Comparison of ENCODE assay signal across 25 mouse cellular contexts in genomic region chr12:108365868-108366267, GRCm38 (mm10). TPM values are rescaled to one million over a fixed set of nuclear protein-coding genes. Genes with fewer than 3 reads are reported as not detected.
A peak's percentile ranks its signal among the peaks of the same experiment; 100 is the strongest.
DNase-seq lines count a peak whose midpoint lies in the region; ATAC-seq lines count a peak whose summit lies in the region.
"Had no signal": no experiment of that assay in that cellular context is flagged by ENCODE, and none has a peak within 500 bp of the region (broad histone marks: within the 10 kb centered on the region; RNA-seq: fewer than 3 reads in every experiment).

No protein-coding gene starts in this region.

- DNase-seq in cerebellum, postnatal 10 days: peak; percentile 30 to 34
- no peak for DNase-seq in cerebellum, adult 11-12 months
- DNase-seq in hindbrain, embryonic 10.5 days (ENCODE audit: low spot score): no peak
- peak; percentile 28 for DNase-seq in fat pad, adult 2 months (ENCODE audit: extremely low read depth, low read depth, low spot score)
- DNase-seq in left cerebral cortex, adult 8-10 months (ENCODE audit: low spot score in 2 of 2): no peak
- DNase-seq: liver, embryonic 13.5 days; right cerebral cortex, postnatal 25 days; spleen, adult 18-20 months had no signal

- H3K4me1 ChIP-seq in hindbrain, embryonic 10.5 days (replicated peaks): peaks cover 59% of the 10 kb centered on the region
- H3K4me1 ChIP-seq in hindbrain, embryonic 12.5 days: peaks cover 16% of the 10 kb centered on the region
- peaks cover 35% of the 10 kb centered on the region for H3K4me1 ChIP-seq in stomach, embryonic 16.5 days (ENCODE audit: control insufficient read depth, insufficient read depth, low read length)

- no peak for ATAC-seq in hindbrain, embryonic 12.5 days (ENCODE audit: low FRiP score)
- peak; percentile 23; the same call in 1 of the 2 replicates for ATAC-seq in stomach, embryonic 16.5 days (ENCODE audit: insufficient read depth, low FRiP score)
- ATAC-seq: forebrain, embryonic 16.5 days; inflammation-experienced regulatory T-cells, adult 6 months; midbrain, embryonic 16.5 days; Patski had no signal

- 80% methylated on average over 7 of the region's 7 CpGs for WGBS in hindbrain, embryonic 10.5 days
- 69% methylated on average over 7 of the region's 7 CpGs for WGBS in hindbrain, embryonic 12.5 days
- WGBS in stomach, embryonic 16.5 days: 47% methylated on average over 7 of the region's 7 CpGs

- H3K9me3 ChIP-seq in hindbrain, embryonic 10.5 days: no peaks in the 10 kb centered on the region
- no peaks in the 10 kb centered on the region for H3K9me3 ChIP-seq in hindbrain, embryonic 12.5 days (replicated peaks)
- H3K9me3 ChIP-seq in stomach, embryonic 16.5 days (replicated peaks; ENCODE audit: control insufficient read depth, low read length): no peaks in the 10 kb centered on the region
- H3K9me3 ChIP-seq: embryonic facial prominence, embryonic 12.5 days; forebrain, embryonic 10.5 days; hindbrain, embryonic 15.5 days; limb, embryonic 10.5 days; limb, embryonic 15.5 days; liver, embryonic 13.5 days had no signal

- H3K27me3 ChIP-seq in hindbrain, embryonic 10.5 days (ENCODE audit: insufficient read depth, poor library complexity, severe bottlenecking): no peaks in the 10 kb centered on the region
- H3K27me3 ChIP-seq in hindbrain, embryonic 12.5 days: no peaks in the 10 kb centered on the region
- no peaks in the 10 kb centered on the region for H3K27me3 ChIP-seq in stomach, embryonic 16.5 days (ENCODE audit: control insufficient read depth, insufficient read depth, low read length)
- H3K27me3 ChIP-seq: embryonic facial prominence, embryonic 12.5 days; hindbrain, embryonic 15.5 days; limb, embryonic 15.5 days; liver, embryonic 13.5 days; Patski had no signal

- H3K4me3 ChIP-seq in hindbrain, embryonic 10.5 days: no peak overlapping the region
- no peak overlapping the region for H3K4me3 ChIP-seq in hindbrain, embryonic 12.5 days
- H3K4me3 ChIP-seq in stomach, embryonic 16.5 days (replicated peaks; ENCODE audit: low read length): no peak overlapping the region
- H3K4me3 ChIP-seq: embryonic facial prominence, embryonic 12.5 days; forebrain, embryonic 10.5 days; hindbrain, embryonic 15.5 days; limb, embryonic 10.5 days; limb, embryonic 15.5 days; liver, embryonic 13.5 days had no signal

- H3K4me2 ChIP-seq in hindbrain, embryonic 12.5 days (replicated peaks): no peak overlapping the region
- H3K4me2 ChIP-seq in stomach, embryonic 16.5 days (ENCODE audit: low read depth, low read length): no peak overlapping the region
- H3K4me2 ChIP-seq: embryonic facial prominence, embryonic 12.5 days; heart, embryonic 11.5 days; hindbrain, embryonic 15.5 days; limb, embryonic 15.5 days; liver, embryonic 13.5 days; midbrain, embryonic 11.5 days had no signal

- no peak overlapping the region for H3K9ac ChIP-seq in hindbrain, embryonic 12.5 days
- H3K9ac ChIP-seq in stomach, embryonic 16.5 days (ENCODE audit: low read length): no peak overlapping the region
- H3K9ac ChIP-seq: embryonic facial prominence, embryonic 12.5 days; hindbrain, embryonic 15.5 days; limb, embryonic 15.5 days; liver, embryonic 13.5 days had no signal

- no peaks in the 10 kb centered on the region for H3K36me3 ChIP-seq in hindbrain, embryonic 10.5 days
- no peaks in the 10 kb centered on the region for H3K36me3 ChIP-seq in hindbrain, embryonic 12.5 days
- no peaks in the 10 kb centered on the region for H3K36me3 ChIP-seq in stomach, embryonic 16.5 days (ENCODE audit: control insufficient read depth, insufficient read depth, low read length)
- H3K36me3 ChIP-seq: embryonic facial prominence, embryonic 12.5 days; forebrain, embryonic 10.5 days; hindbrain, embryonic 15.5 days; limb, embryonic 10.5 days; limb, embryonic 15.5 days; liver, embryonic 13.5 days had no signal

- H3K27ac ChIP-seq in hindbrain, embryonic 10.5 days: peak overlapping the region; percentile 23; the same call in 1 of the 2 replicates
- H3K27ac ChIP-seq in hindbrain, embryonic 12.5 days: no peak overlapping the region; the same call in 1 of the 2 replicates
- peak overlapping the region; percentile 72 for H3K27ac ChIP-seq in stomach, embryonic 16.5 days (ENCODE audit: low read length)
- H3K27ac ChIP-seq: embryonic facial prominence, embryonic 12.5 days; forebrain, embryonic 10.5 days; hindbrain, embryonic 15.5 days; kidney, postnatal 0 days; limb, embryonic 10.5 days; liver, embryonic 13.5 days had no signal

RNA-seq across cellular contexts. Expression of gene Eml1, which starts 4.9 kb away (rescaled TPM):
- 104 and 125 TPM in 2 replicates for polyA plus RNA-seq in hindbrain, embryonic 10.5 days (2016; fragmentation: Nextera tagmentation; extraction: Ambion mirVana)
- polyA plus RNA-seq in hindbrain, embryonic 12.5 days (2016; fragmentation: Nextera tagmentation; extraction: Ambion mirVana): 71.8 and 73.0 TPM in 2 replicates
- 82.3 and 111 TPM in 2 replicates for polyA plus RNA-seq in stomach, embryonic 16.5 days (2015; fragmentation: Nextera tagmentation; extraction: Ambion mirVana)
- total RNA-seq in left cerebral cortex, adult 8-10 months (2022): 10 to 100 TPM; 60.1 to 66.2 (median 60.8) TPM
- total RNA-seq: MEL had no signal
- polyA plus RNA-seq: inflammation-experienced regulatory T-cells, adult 6 months had no signal

RNA-seq across cellular contexts. Expression of gene Cyp46a1, which starts 31.7 kb away (rescaled TPM):
- 17.8 and 19.1 TPM in 2 replicates for polyA plus RNA-seq in hindbrain, embryonic 10.5 days (2016; fragmentation: Nextera tagmentation; extraction: Ambion mirVana)
- polyA plus RNA-seq in hindbrain, embryonic 12.5 days (2016; fragmentation: Nextera tagmentation; extraction: Ambion mirVana): 14.2 and 15.6 TPM in 2 replicates
- 6.8 and 8.5 TPM in 2 replicates for polyA plus RNA-seq in stomach, embryonic 16.5 days (2015; fragmentation: Nextera tagmentation; extraction: Ambion mirVana)
- 100 to 1,000 TPM; 254 to 259 (median 256) TPM for total RNA-seq in left cerebral cortex, adult 8-10 months (2022)
- total RNA-seq: megakaryocyte, adult 5-6 weeks; MEL; neutrophil, adult 5-6 weeks had no signal
- polyA plus RNA-seq: inflammation-experienced regulatory T-cells, adult 6 months had no signal

RNA-seq across cellular contexts. Expression of gene Hhipl1, which starts 59.8 kb away (rescaled TPM):
- 3.0 and 3.2 TPM in 2 replicates for polyA plus RNA-seq in hindbrain, embryonic 10.5 days (2016; fragmentation: Nextera tagmentation; extraction: Ambion mirVana)
- 2.4 and 2.7 TPM in 2 replicates for polyA plus RNA-seq in hindbrain, embryonic 12.5 days (2016; fragmentation: Nextera tagmentation; extraction: Ambion mirVana)
- 0.44 and 0.65 TPM in 2 replicates for polyA plus RNA-seq in stomach, embryonic 16.5 days (2015; fragmentation: Nextera tagmentation; extraction: Ambion mirVana)
- 10 to 100 TPM in 3 of 4 experiments, 1 to 10 TPM in 1; 9.4 to 11.2 (median 10.7) TPM for total RNA-seq in left cerebral cortex, adult 8-10 months (2022)
- total RNA-seq: megakaryocyte, adult 5-6 weeks; MEL; neutrophil, adult 5-6 weeks had no signal
- polyA plus RNA-seq: inflammation-experienced regulatory T-cells, adult 6 months; liver, embryonic 13.5 days had no signal

Comparison
In these comparisons a context has a peak if more than half of its experiments do, and no peak if none do; other contexts are left out.
1. DNase-seq: peak in cerebellum, postnatal 10 days (2 of 2) and fat pad, adult 2 months (single experiment); none in cerebellum, adult 11-12 months (single experiment), hindbrain, embryonic 10.5 days (single experiment) and left cerebral cortex, adult 8-10 months (0 of 2).